Mouse (Mus musculus): ENCODE results near the gene Ptcd1.

DNA sequence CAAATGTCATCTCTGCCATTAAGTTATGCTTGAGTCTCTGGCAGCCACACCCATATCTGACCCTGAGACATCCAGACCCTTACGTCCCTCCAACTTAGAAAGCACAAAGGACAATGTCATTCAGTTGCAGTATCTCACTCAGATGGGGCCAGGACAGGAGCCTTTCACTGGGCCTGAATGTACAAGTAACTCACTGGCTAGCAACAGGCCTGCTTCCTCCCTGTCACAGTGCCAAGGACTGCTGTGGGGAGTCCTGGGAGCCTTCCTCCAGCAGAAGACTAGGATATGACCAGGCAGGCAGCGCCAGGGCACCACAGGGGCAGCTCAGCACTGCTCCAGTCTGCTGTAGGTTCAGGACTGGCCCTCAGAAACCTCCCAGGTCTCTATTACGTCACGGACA is 37.8 kb downstream of the Ptcd1 start:
- no peak for TF ChIP-seq CTCF (IDR thresholded peaks at IDR 0.05)
- no peak for TF ChIP-seq EP300 (IDR thresholded peaks at IDR 0.05)

Data from lung, postnatal 0 days (tissue).